Mouse (Mus musculus) layer of hippocampus, adult 11-12 months (tissue): ENCODE results near the gene Mindy1.
"Not testable (repeated sequence)": the region's sequence is repeated elsewhere in the genome, so short reads cannot be mapped to it uniquely, and the experiment has no call there.

Experiments used
- DNase-seq: peaks from one replicate; pipeline ENCODE4 v3.0.0; 2022; ENCODE audit warnings: low spot score

Mindy1 gene

GRCm38 (mm10) chr3:95319701-95320625 is 38.8 kb downstream of the Mindy1 start:
- DNase-seq: peak; percentile 66

- no peak for DNase-seq
These were observed 42.3 kb downstream of the Mindy1 start for GRCm38 (mm10) chr3:95323429-95323828.

GRCm38 (mm10) chr3:95324454-95325144 is 43.5 kb downstream of the Mindy1 start:
- no peak for DNase-seq

GRCm38 (mm10) chr3:95328803-95329404 is 47.8 kb downstream of the Mindy1 start:
- DNase-seq: no peak

- DNase-seq: no peak
These were observed 50.4 kb downstream of the Mindy1 start for GRCm38 (mm10) chr3:95331528-95331927.

- DNase-seq: no peak
These were observed 56.2 kb downstream of the Mindy1 start for GRCm38 (mm10) chr3:95337345-95337744.

GRCm38 (mm10) chr3:95338251-95338650 is 57.1 kb downstream of the Mindy1 start:
- no peak for DNase-seq

- not testable (repeated sequence) for DNase-seq
These were observed 62.3 kb downstream of the Mindy1 start for GRCm38 (mm10) chr3:95343356-95344000.
